Mouse (Mus musculus): Measurements from ENCODE around the gene Cel.

Gene Cel

GRCm38 (mm10) chr2:28536766-28537633 lies 26.2 kb downstream of the Cel start:
- no peak for DNase-seq

- peak; percentile 52 to 67 for DNase-seq
Observed at GRCm38 (mm10) chr2:28536166-28536565, 27.0 kb downstream of the Cel start.

GRCm38 (mm10) chr2:28535650-28536049 lies 27.6 kb downstream of the Cel start:
- peak; percentile 31 to 42 for DNase-seq

- no peak for DNase-seq
Observed at GRCm38 (mm10) chr2:28535263-28535540, 28.0 kb downstream of the Cel start.

- peak; percentile 50 to 67 for DNase-seq
Observed at GRCm38 (mm10) chr2:28534436-28535262, 28.6 kb downstream of the Cel start.

GRCm38 (mm10) chr2:28533901-28534435 lies 29.2 kb downstream of the Cel start:
- DNase-seq = no peak

- DNase-seq = peak; percentile 91 to 94
Observed at GRCm38 (mm10) chr2:28532938-28533771, 30.0 kb downstream of the Cel start.

GRCm38 (mm10) chr2:28530311-28530710 lies 32.9 kb downstream of the Cel start:
- DNase-seq = no peak

- no peak for DNase-seq
Observed at GRCm38 (mm10) chr2:28529856-28530255, 33.3 kb downstream of the Cel start.

GRCm38 (mm10) chr2:28528354-28528730 lies 34.9 kb downstream of the Cel start:
- DNase-seq = no peak

- no peak for DNase-seq
Observed at GRCm38 (mm10) chr2:28527436-28528353, 35.5 kb downstream of the Cel start.

GRCm38 (mm10) chr2:28525943-28526876 lies 37.0 kb downstream of the Cel start:
- DNase-seq = peak in 1 of 2 experiments; percentile 50

GRCm38 (mm10) chr2:28525219-28525942 lies 37.8 kb downstream of the Cel start:
- DNase-seq = peak; percentile 51 to 69

GRCm38 (mm10) chr2:28524406-28524805 lies 38.8 kb downstream of the Cel start:
- DNase-seq = no peak

- peak; percentile 85 to 89 for DNase-seq
Observed at GRCm38 (mm10) chr2:28523643-28524117, 39.5 kb downstream of the Cel start.

- no peak for DNase-seq
Observed at GRCm38 (mm10) chr2:28522166-28522565, 41.0 kb downstream of the Cel start.

- no peak for DNase-seq
Observed at GRCm38 (mm10) chr2:28521571-28522151, 41.5 kb downstream of the Cel start.

GRCm38 (mm10) chr2:28520581-28520980 lies 42.6 kb downstream of the Cel start:
- no peak for DNase-seq

- no peak for DNase-seq
Observed at GRCm38 (mm10) chr2:28518231-28518630, 45.0 kb downstream of the Cel start.
